Mouse (Mus musculus) myocyte (in vitro differentiated cells): ENCODE data around the gene Krt77.

Experiments
- E2F4 ChIP-seq: IDR thresholded peaks from one replicate; pipeline ENCODE4 v1.6.1; 2011; ENCODE audit warnings: mild to moderate bottlenecking, control low read depth, moderate library complexity; ENCODE audit not compliant: insufficient read depth
- MYOD1 ChIP-seq, 3 experiments: IDR thresholded peaks; one replicate each; pipeline ENCODE4 v1.6.1; 2011; ENCODE audit warnings: control low read depth in 2 of 3, low read depth in 2 of 3, mild to moderate bottlenecking in 2 of 3, moderate library complexity in 1 of 3; ENCODE audit not compliant: insufficient read length in 2 of 3, control insufficient read depth in 1 of 3
- POLR2A ChIP-seq: IDR thresholded peaks from one replicate; pipeline ENCODE4 v1.6.1; 2011; ENCODE audit warnings: low read depth, mild to moderate bottlenecking, control low read depth, moderate library complexity; ENCODE audit not compliant: insufficient read length
- POLR2AphosphoS2 ChIP-seq: IDR thresholded peaks from one replicate; pipeline ENCODE4 v1.6.1; 2011; ENCODE audit warnings: low read depth, control low read depth; ENCODE audit not compliant: insufficient read length
- SRF ChIP-seq: IDR thresholded peaks from one replicate; pipeline ENCODE4 v1.6.1; 2011; ENCODE audit warnings: low read depth; ENCODE audit not compliant: control insufficient read depth, insufficient read length
- TCF12 ChIP-seq: IDR thresholded peaks from one replicate; pipeline ENCODE4 v1.6.1; 2011; ENCODE audit warnings: mild to moderate bottlenecking, control low read depth; ENCODE audit not compliant: poor library complexity, insufficient read depth, severe bottlenecking
- TCF3 ChIP-seq: IDR thresholded peaks from one replicate; pipeline ENCODE4 v1.6.1; 2011; ENCODE audit warnings: low read depth, control low read depth; ENCODE audit not compliant: insufficient read length

DNA sequence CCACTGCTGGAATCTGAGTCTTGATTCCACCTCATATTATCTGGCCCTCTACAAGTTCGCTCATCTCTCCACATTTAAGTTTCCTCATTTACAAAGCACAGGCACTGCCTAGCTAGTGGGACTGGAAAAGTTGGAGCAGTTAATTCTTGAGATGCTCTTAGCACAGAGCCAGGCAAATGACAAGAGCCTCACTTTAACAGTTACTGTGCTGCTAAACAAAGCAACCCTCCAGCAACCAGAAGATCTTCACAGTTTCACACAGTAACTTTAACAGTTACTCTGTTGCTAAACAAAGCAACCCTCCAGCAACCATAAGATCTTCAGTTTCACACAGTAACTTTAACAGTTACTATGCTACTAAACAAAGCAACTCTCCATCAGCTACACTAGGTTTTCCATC, 4.9 kb upstream of the Krt77 start:
- TF ChIP-seq POLR2A (no peak), TCF12 (no peak), SRF (no peak), POLR2AphosphoS2 (no peak), E2F4 (no peak), TCF3 (no peak), MYOD1 (IDR thresholded peaks at IDR 0.05; ENCODE audit: control insufficient read depth in 1 of 3, insufficient read length in 2 of 3, low read depth in 2 of 3) (no peak)
